Mouse (Mus musculus) 3T3-L1 (cell line): ENCODE measurements around the gene Arglu1.

ENCODE experiments used
- DNase-seq: peaks from one replicate; pipeline ENCODE4 v3.0.0-alpha.2; 2015; ENCODE audit warnings: low read depth, low spot score

The Arglu1 gene

GRCm38 (mm10) chr8:8622031-8622430 lies 68.3 kb downstream of the Arglu1 start:
- no peak for DNase-seq

DNA sequence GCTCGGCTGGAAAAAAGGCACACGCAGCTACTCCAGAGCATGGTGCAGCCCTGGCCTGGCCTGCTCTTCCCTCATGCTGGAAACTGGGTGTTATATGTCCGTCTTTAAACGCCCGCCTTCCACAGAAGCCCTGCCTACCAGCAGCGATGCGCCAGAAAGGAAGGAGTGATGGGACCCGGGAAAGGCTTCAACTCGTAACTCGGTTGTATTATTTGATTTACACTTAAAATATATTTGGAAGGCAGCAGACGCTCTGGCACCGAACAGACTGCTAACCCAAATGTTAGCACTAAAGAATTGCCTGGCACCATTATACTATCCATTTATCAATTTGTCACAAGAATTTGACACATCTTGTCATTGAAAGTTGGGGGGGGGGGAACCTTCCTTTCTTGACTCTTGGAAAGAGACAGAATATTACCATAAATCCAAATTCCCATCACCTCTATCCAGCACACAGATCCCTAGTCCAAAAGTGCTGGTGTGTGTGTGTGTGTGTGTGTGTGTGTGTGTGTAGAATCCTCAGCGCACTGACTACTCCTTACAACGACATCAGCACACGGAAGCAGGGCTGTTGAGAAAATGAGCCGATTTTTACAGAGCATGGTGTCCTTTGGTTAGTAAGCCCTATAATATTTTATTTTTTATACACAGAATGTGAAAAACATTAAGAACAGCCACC lies 68.9 kb downstream of the Arglu1 start:
- no peak for DNase-seq

GRCm38 (mm10) chr8:8620536-8620935 lies 69.8 kb downstream of the Arglu1 start:
- no peak for DNase-seq

GRCm38 (mm10) chr8:8619221-8620194 lies 70.8 kb downstream of the Arglu1 start:
- DNase-seq: no peak
